Mouse (Mus musculus) MEL (cell line): ENCODE data around the gene Cdk5. TPM values are rescaled to one million over a fixed set of nuclear protein-coding genes. Genes with fewer than 3 reads are reported as not detected.
A peak's percentile ranks its signal among the peaks of the same experiment; 100 is the strongest.

Experiments used
- DNase-seq: peaks from one replicate; pipeline ENCODE4 v3.0.0; 2011; ENCODE audit warnings: low read depth, low spot score
- H3K27ac ChIP-seq: 2 replicates; pipeline ENCODE4 v1.5.1; 2012; ENCODE audit warnings: low read depth, mild to moderate bottlenecking, control low read depth, low read length, moderate library complexity; ENCODE audit not compliant: control insufficient read depth
- H3K27me3 ChIP-seq, 2 experiments: fragments of 150-350 bp in 1 of 2; sonication (generic) in 1 of 2; 2 replicates each; pipeline ENCODE4 v1.6.1; 2012; ENCODE audit warnings: low read length in 2 of 2, mild to moderate bottlenecking in 2 of 2, improper control_type of control experiment in 1 of 2, moderate library complexity in 1 of 2; ENCODE audit not compliant: insufficient read depth in 2 of 2, control insufficient read depth in 1 of 2
- H3K36me3 ChIP-seq, 2 experiments: 2 replicates each; pipeline ENCODE4 v1.6.1; 2012 to 2014; ENCODE audit warnings: low read length in 2 of 2, improper control_type of control experiment in 1 of 2, inconsistent platforms in 1 of 2, mild to moderate bottlenecking in 1 of 2; ENCODE audit not compliant: insufficient read depth in 2 of 2, control insufficient read depth in 1 of 2
- H3K4me1 ChIP-seq, 2 experiments: fragments of 150-350 bp in 1 of 2; sonication (generic) in 1 of 2; 2 replicates each; pipeline ENCODE4 v1.6.1; 2012; ENCODE audit warnings: low read length in 2 of 2, improper control_type of control experiment in 1 of 2, mild to moderate bottlenecking in 1 of 2; ENCODE audit not compliant: insufficient read depth in 2 of 2, control insufficient read depth in 1 of 2
- H3K4me3 ChIP-seq, 2 experiments: fragments of 150-350 bp in 1 of 2; sonication (generic) in 1 of 2; 2 replicates each; pipeline ENCODE4 v1.5.1; 2012; ENCODE audit warnings: low read depth in 2 of 2, low read length in 2 of 2, mild to moderate bottlenecking in 2 of 2, moderate library complexity in 2 of 2, control low read depth in 1 of 2, improper control_type of control experiment in 1 of 2; ENCODE audit not compliant: control insufficient read depth in 1 of 2, insufficient read depth in 1 of 2
- H3K79me2 ChIP-seq: 2 replicates; pipeline ENCODE4 v1.6.1; 2012; ENCODE audit warnings: mild to moderate bottlenecking, low read length, moderate library complexity; ENCODE audit not compliant: control insufficient read depth, poor library complexity, insufficient read depth
- H3K9ac ChIP-seq: 2 replicates; pipeline ENCODE4 v1.6.1; 2012; ENCODE audit warnings: low read depth, mild to moderate bottlenecking, control low read depth, low read length, moderate library complexity; ENCODE audit not compliant: control insufficient read depth, poor library complexity, severe bottlenecking
- H3K9me3 ChIP-seq: fragments of 150-350 bp; sonication (generic); replicated peaks from 2 replicates; pipeline ENCODE4 v1.6.1; 2012; ENCODE audit warnings: mild to moderate bottlenecking, low read length, improper control_type of control experiment, moderate library complexity; ENCODE audit not compliant: insufficient read depth
- CHD1 ChIP-seq: IDR thresholded peaks from 2 replicates; pipeline ENCODE4 v1.6.1; 2012; ENCODE audit warnings: low read depth, mild to moderate bottlenecking, inconsistent platforms, low read length, improper control_type of control experiment
- CHD2 ChIP-seq: IDR thresholded peaks from 2 replicates; pipeline ENCODE4 v1.6.1; 2011; ENCODE audit warnings: low read length, improper control_type of control experiment
- CTCF ChIP-seq, 3 experiments: IDR thresholded peaks in 2 of 3; conservative IDR thresholded peaks in 1 of 3; 2 replicates each; pipeline ENCODE4 v1.5.1; 2011 to 2012; ENCODE audit warnings: low read length in 3 of 3, low read depth in 2 of 3, mild to moderate bottlenecking in 2 of 3, improper control_type of control experiment in 1 of 3, inconsistent platforms in 1 of 3, mixed read lengths in 1 of 3, moderate library complexity in 1 of 3; ENCODE audit not compliant: control insufficient read depth in 1 of 3, insufficient read depth in 1 of 3, poor library complexity in 1 of 3, severe bottlenecking in 1 of 3
- E2F4 ChIP-seq: IDR thresholded peaks from 2 replicates; pipeline ENCODE4 v1.6.1; 2011; ENCODE audit warnings: low read depth, low read length, improper control_type of control experiment, borderline replicate concordance
- ELF1 ChIP-seq: IDR thresholded peaks from 2 replicates; pipeline ENCODE4 v1.6.1; 2014; ENCODE audit warnings: low read depth, mild to moderate bottlenecking, inconsistent platforms, low read length, improper control_type of control experiment, moderate library complexity
- EP300 ChIP-seq, 2 experiments: IDR thresholded peaks; 2 replicates each; pipeline ENCODE4 v1.6.1; 2011; ENCODE audit warnings: improper control_type of control experiment in 2 of 2, low read length in 2 of 2, low read depth in 1 of 2, mild to moderate bottlenecking in 1 of 2
- ETS1 ChIP-seq: IDR thresholded peaks from 2 replicates; pipeline ENCODE4 v1.6.1; 2012; ENCODE audit warnings: low read depth, mild to moderate bottlenecking, inconsistent platforms, low read length, improper control_type of control experiment, moderate library complexity
- HCFC1 ChIP-seq: IDR thresholded peaks from 2 replicates; pipeline ENCODE4 v1.6.1; 2012; ENCODE audit warnings: low read depth, mild to moderate bottlenecking, inconsistent platforms, low read length, improper control_type of control experiment, moderate library complexity
- JUND ChIP-seq: IDR thresholded peaks from 2 replicates; pipeline ENCODE4 v1.6.1; 2011; ENCODE audit warnings: low read depth, mild to moderate bottlenecking, improper control_type of control experiment, low read length
- MAZ ChIP-seq: IDR thresholded peaks from 2 replicates; pipeline ENCODE4 v1.6.1; 2012; ENCODE audit warnings: low read depth, mild to moderate bottlenecking, inconsistent platforms, low read length, improper control_type of control experiment
- NRF1 ChIP-seq: IDR thresholded peaks from 2 replicates; pipeline ENCODE4 v1.6.1; 2014; ENCODE audit warnings: low read depth, mild to moderate bottlenecking, inconsistent platforms, low read length, improper control_type of control experiment, moderate library complexity; ENCODE audit not compliant: poor library complexity, insufficient read depth, severe bottlenecking
- POLR2A ChIP-seq, 2 experiments: IDR thresholded peaks; 2 replicates each; pipeline ENCODE4 v1.6.1; 2011 to 2012; ENCODE audit warnings: low read length in 2 of 2, mild to moderate bottlenecking in 2 of 2, control low read depth in 1 of 2, improper control_type of control experiment in 1 of 2, low read depth in 1 of 2, moderate library complexity in 1 of 2; ENCODE audit not compliant: control insufficient read depth in 1 of 2, insufficient read depth in 1 of 2, poor library complexity in 1 of 2
- POLR2AphosphoS2 ChIP-seq: IDR thresholded peaks from 2 replicates; pipeline ENCODE4 v1.6.1; 2011; ENCODE audit warnings: low read length, improper control_type of control experiment
- POLR2AphosphoS5 ChIP-seq: IDR thresholded peaks from 2 replicates; pipeline ENCODE4 v1.6.1; 2012; ENCODE audit warnings: low read depth, borderline replicate concordance, mild to moderate bottlenecking, inconsistent platforms, low read length, moderate library complexity, mixed read lengths
- SIN3A ChIP-seq: IDR thresholded peaks from 2 replicates; pipeline ENCODE4 v1.6.1; 2012; ENCODE audit warnings: low read length, improper control_type of control experiment, inconsistent platforms
- TCF12 ChIP-seq: IDR thresholded peaks from 2 replicates; pipeline ENCODE4 v1.6.1; 2014; ENCODE audit warnings: low read depth, mild to moderate bottlenecking, inconsistent platforms, low read length, improper control_type of control experiment, moderate library complexity
- UBTF ChIP-seq: IDR thresholded peaks from 2 replicates; pipeline ENCODE4 v1.6.1; 2012; ENCODE audit warnings: low read depth, mild to moderate bottlenecking, inconsistent platforms, low read length, improper control_type of control experiment, moderate library complexity, borderline replicate concordance; ENCODE audit not compliant: insufficient read depth
- USF1 ChIP-seq: IDR thresholded peaks from 2 replicates; pipeline ENCODE4 v1.6.1; 2014; ENCODE audit warnings: low read depth, mild to moderate bottlenecking, inconsistent platforms, low read length, improper control_type of control experiment, moderate library complexity
- ZC3H11A ChIP-seq: IDR thresholded peaks from 2 replicates; pipeline ENCODE4 v1.6.1; 2012; ENCODE audit warnings: low read depth, mild to moderate bottlenecking, inconsistent platforms, low read length, improper control_type of control experiment
- ZNF384 ChIP-seq: IDR thresholded peaks from 2 replicates; pipeline ENCODE4 v1.6.1; 2012; ENCODE audit warnings: low read depth, mild to moderate bottlenecking, inconsistent platforms, low read length, improper control_type of control experiment
- polyA plus RNA-seq, 2 experiments: library from polyadenylated mRNA; stranded (reverse) in 1 of 2; unstranded in 1 of 2; fragments of >175 nt in 1 of 2; fragments of >200 nt in 1 of 2; gene quantifications; 2 replicates each; pipeline versions ENCODE4 v1.2.1 to v1.2.4; 2012; ENCODE audit warnings: low replicate concordance in 2 of 2, low read depth in 1 of 2; ENCODE audit not compliant: insufficient read length in 2 of 2, insufficient read depth in 1 of 2, missing spikeins in 1 of 2
- total RNA-seq: library from RNA; depleted of rRNA; stranded (reverse); fragments of 300-350 nt; gene quantifications from 2 replicates; pipeline ENCODE4 v1.2.3, GENCODE M21; 2012

Gene Cdk5
- total and polyA plus RNA-seq, 3 experiments = 24.8 to 82.6 TPM; not detected in 1

GRCm38 (mm10) chr5:24393392-24393997, 29.8 kb downstream of the Cdk5 start, which contains the start of gene Abcb8 (continued):
- TF ChIP-seq ZC3H11A (peak; percentile 71), SIN3A (peak; percentile 85), ETS1 (peak; percentile 69; the same call in 1 of the 2 replicates), UBTF (no peak)

DNA sequence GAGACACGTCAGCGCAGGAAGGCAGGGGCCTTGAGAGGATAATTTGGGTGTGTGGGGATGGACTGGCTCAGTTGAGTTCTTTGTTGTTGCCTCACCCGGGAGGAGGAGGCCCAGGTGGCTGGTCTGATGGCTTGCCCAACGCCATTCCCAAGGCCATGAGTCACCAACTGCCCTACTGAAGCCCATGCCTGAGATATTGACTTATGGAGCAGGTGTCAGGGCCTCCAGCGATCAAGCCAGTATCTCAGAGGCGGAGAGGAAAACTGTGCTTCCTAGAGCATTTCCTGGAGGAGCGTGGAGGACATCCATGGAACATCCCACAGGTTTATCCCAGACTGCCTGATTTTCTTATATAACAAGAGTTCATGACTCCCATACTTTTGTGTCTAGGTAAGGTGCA, 30.6 kb downstream of the Cdk5 start:
- TF ChIP-seq ELF1 (no peak), EP300 (IDR thresholded peaks at IDR 0.05; ENCODE audit: low read depth in 1 of 2, low read length in 2 of 2) (no peak), ZNF384 (no peak), ZC3H11A (no peak), POLR2AphosphoS5 (no peak), USF1 (no peak), NRF1 (no peak), TCF12 (no peak), HCFC1 (no peak), JUND (no peak), CHD2 (no peak), E2F4 (no peak), POLR2A (IDR thresholded peaks at IDR 0.05; ENCODE audit: control insufficient read depth in 1 of 2, insufficient read depth in 1 of 2, low read depth in 1 of 2, low read length in 2 of 2, poor library complexity in 1 of 2) (no peak), CHD1 (no peak), SIN3A (no peak), MAZ (no peak), POLR2AphosphoS2 (no peak), CTCF (IDR thresholded peaks at IDR 0.05 in 2 of 3, conservative IDR thresholded peaks at IDR 0.05 in 1 of 3; ENCODE audit: control insufficient read depth in 1 of 3, insufficient read depth in 1 of 3, low read depth in 2 of 3, low read length in 3 of 3, poor library complexity in 1 of 3, severe bottlenecking in 1 of 3) (no peak)
- Histone ChIP-seq H3K36me3 (peaks cover 0 to 18% of the 10 kb centered on the region in 2 experiments; a peak in 3 of 4 replicates), H3K4me1 (peaks cover 14 to 16% of the 10 kb centered on the region in 2 experiments), H3K27ac (peak overlapping the region; percentile 90; the same call in 1 of the 2 replicates), H3K79me2 (peaks cover 12% of the 10 kb centered on the region), H3K9ac (peak overlapping the region; percentile 56), H3K27me3 (no peaks in the 10 kb centered on the region), H3K4me3 (no peak overlapping the region), H3K9me3 (no peaks in the 10 kb centered on the region)
- DNase-seq = no peak
